8 mouse cellular contexts compared by ENCODE assay signal in genomic region chr14:9393271-9393771, GRCm38 (mm10).
DNase-seq lines count a peak whose midpoint lies in the region; ATAC-seq lines count a peak whose summit lies in the region.

No protein-coding gene starts in this region.

- no peaks in the 10 kb centered on the region for H3K27me3 ChIP-seq in intestine, embryonic 14.5 days (replicated peaks; ENCODE audit: control insufficient read depth, insufficient read depth, low read length)
- no peaks in the 10 kb centered on the region for H3K27me3 ChIP-seq in intestine, embryonic 16.5 days (replicated peaks; ENCODE audit: control insufficient read depth, insufficient read depth, low read length)
- no peaks in the 10 kb centered on the region for H3K27me3 ChIP-seq in midbrain, embryonic 14.5 days (ENCODE audit: control insufficient read depth, insufficient read depth, low read length)
- H3K27me3 ChIP-seq in splenic B cell, adult 2 months (ENCODE audit: control insufficient read depth, insufficient read depth, low read length, poor library complexity, severe bottlenecking) = no peaks in the 10 kb centered on the region

- peak; percentile 79 for DNase-seq in intestine, embryonic 14.5 days (ENCODE audit: low spot score)
- peak; percentile 71 for DNase-seq in gastrocnemius, postnatal 25 days
- peak; percentile 33 for DNase-seq in induced T-regulatory cell, adult 2 months (ENCODE audit: low read depth)
- DNase-seq in left cerebral cortex, adult 9 months (ENCODE audit: low spot score in 2 of 2) = peak; percentile 25 to 71
- peak; percentile 91 for DNase-seq in midbrain, embryonic 14.5 days
- peak; percentile 53 for DNase-seq in splenic B cell, adult 2 months (ENCODE audit: low read depth, low spot score)

- WGBS in intestine, embryonic 14.5 days = 17% methylated on average over 4 of the region's 4 CpGs
- 14% methylated on average over 4 of the region's 4 CpGs for WGBS in intestine, embryonic 16.5 days
- 21% methylated on average over 4 of the region's 4 CpGs for WGBS in midbrain, embryonic 14.5 days

- H3K4me2 ChIP-seq in intestine, embryonic 14.5 days (ENCODE audit: low read length) = no peak overlapping the region
- H3K4me2 ChIP-seq in intestine, embryonic 16.5 days (ENCODE audit: low read depth, low read length) = no peak overlapping the region
- H3K4me2 ChIP-seq in midbrain, embryonic 14.5 days (ENCODE audit: low read length) = no peak overlapping the region

- no peak overlapping the region for H3K4me3 ChIP-seq in intestine, embryonic 14.5 days (ENCODE audit: low read depth, low read length)
- no peak overlapping the region for H3K4me3 ChIP-seq in intestine, embryonic 16.5 days (ENCODE audit: low read length)
- no peak overlapping the region for H3K4me3 ChIP-seq in midbrain, embryonic 14.5 days (replicated peaks; ENCODE audit: low read depth, low read length)

- no peaks in the 10 kb centered on the region for H3K9me3 ChIP-seq in intestine, embryonic 14.5 days (ENCODE audit: control insufficient read depth, low read length)
- no peaks in the 10 kb centered on the region for H3K9me3 ChIP-seq in intestine, embryonic 16.5 days (ENCODE audit: control insufficient read depth, low read length)
- H3K9me3 ChIP-seq in midbrain, embryonic 14.5 days (ENCODE audit: control insufficient read depth, low read length) = no peaks in the 10 kb centered on the region

- H3K9ac ChIP-seq in intestine, embryonic 14.5 days (ENCODE audit: low read length) = no peak overlapping the region
- no peak overlapping the region for H3K9ac ChIP-seq in intestine, embryonic 16.5 days (ENCODE audit: low read depth, low read length)
- no peak overlapping the region for H3K9ac ChIP-seq in midbrain, embryonic 14.5 days (replicated peaks; ENCODE audit: low read length)

- H3K4me1 ChIP-seq in intestine, embryonic 14.5 days (replicated peaks; ENCODE audit: control insufficient read depth, insufficient read depth, low read length) = no peaks in the 10 kb centered on the region
- H3K4me1 ChIP-seq in intestine, embryonic 16.5 days (ENCODE audit: control insufficient read depth, insufficient read depth, low read length) = no peaks in the 10 kb centered on the region
- no peaks in the 10 kb centered on the region for H3K4me1 ChIP-seq in midbrain, embryonic 14.5 days (ENCODE audit: control insufficient read depth, insufficient read depth, low read length)

- ATAC-seq in intestine, embryonic 14.5 days (replicated peaks; ENCODE audit: low FRiP score, low TSS enrichment, low read depth) = no peak
- no peak; the same call in 1 of the 2 replicates for ATAC-seq in intestine, embryonic 16.5 days
- ATAC-seq in common myeloid progenitor, adult 5-6 weeks (replicated peaks; ENCODE audit: low read depth, poor library complexity, severe bottlenecking) = peak; percentile 86
- ATAC-seq in midbrain, embryonic 14.5 days (ENCODE audit: low FRiP score, low TSS enrichment) = no peak

- no peaks in the 10 kb centered on the region for H3K36me3 ChIP-seq in intestine, embryonic 14.5 days (ENCODE audit: control insufficient read depth, insufficient read depth, low read length)
- no peaks in the 10 kb centered on the region for H3K36me3 ChIP-seq in intestine, embryonic 16.5 days (ENCODE audit: control insufficient read depth, insufficient read depth, low read length)
- H3K36me3 ChIP-seq in midbrain, embryonic 14.5 days (ENCODE audit: control insufficient read depth, insufficient read depth, low read length) = no peaks in the 10 kb centered on the region
- H3K36me3 ChIP-seq in splenic B cell, adult 2 months (ENCODE audit: control insufficient read depth, insufficient read depth, low read length, poor library complexity, severe bottlenecking) = no peaks in the 10 kb centered on the region

- no peak overlapping the region for H3K27ac ChIP-seq in intestine, embryonic 14.5 days (ENCODE audit: low read depth)
- no peak overlapping the region for H3K27ac ChIP-seq in intestine, embryonic 16.5 days (ENCODE audit: low read length)
- no peak overlapping the region for H3K27ac ChIP-seq in midbrain, embryonic 14.5 days (replicated peaks; ENCODE audit: low read depth, low read length)

Comparison
In these comparisons a context has a peak if more than half of its experiments do, and no peak if none do; other contexts are left out.
1. DNase-seq: peak in every context shown above with its lines; median percentile 91 in midbrain, embryonic 14.5 days; 79 in intestine, embryonic 14.5 days; 71 in gastrocnemius, postnatal 25 days; 53 in splenic B cell, adult 2 months; 48 in left cerebral cortex, adult 9 months; 33 in induced T-regulatory cell, adult 2 months.